Mouse (Mus musculus) midbrain, embryonic 12.5 days (tissue): ENCODE measurements at regions not wholly inside any gene's neighbourhood (a gene's known extent, or its start where the extent isn't known, plus 50 kb on each side); places are given as distances from the start of the nearest gene placed in this dataset.
A peak's percentile ranks its signal among the peaks of the same experiment; 100 is the strongest.

Experiments
- ATAC-seq: fragments of 200-750 bp; cut with Nextera tagmentation; 2 replicates; pipeline ENCODE4 v1.8.0; 2017; ENCODE audit warnings: low read depth, moderate TSS enrichment, moderate library complexity; ENCODE audit not compliant: low FRiP score
- H3K27ac ChIP-seq: fragments of 300-500 bp; sonication (generic); replicated peaks from 2 replicates; pipeline ENCODE4 v1.5.1; 2016; ENCODE audit warnings: mild to moderate bottlenecking
- H3K27me3 ChIP-seq: fragments of 300-500 bp; sonication (generic); 2 replicates; pipeline ENCODE4 v1.6.1; 2016; ENCODE audit warnings: mild to moderate bottlenecking
- H3K36me3 ChIP-seq: fragments of 300-500 bp; sonication (generic); 2 replicates; pipeline ENCODE4 v1.6.1; 2016
- H3K4me1 ChIP-seq: fragments of 300-500 bp; sonication (generic); 2 replicates; pipeline ENCODE4 v1.6.1; 2016
- H3K4me2 ChIP-seq: fragments of 300-500 bp; sonication (generic); replicated peaks from 2 replicates; pipeline ENCODE4 v1.6.1; 2016; ENCODE audit warnings: mild to moderate bottlenecking, moderate library complexity
- H3K4me3 ChIP-seq: fragments of 300-500 bp; sonication (generic); 2 replicates; pipeline ENCODE4 v1.5.1; 2016; ENCODE audit warnings: mild to moderate bottlenecking
- H3K9ac ChIP-seq: fragments of 300-500 bp; sonication (generic); replicated peaks from 2 replicates; pipeline ENCODE4 v1.6.1; 2016; ENCODE audit warnings: mild to moderate bottlenecking, moderate library complexity
- H3K9me3 ChIP-seq: fragments of 300-500 bp; sonication (generic); 2 replicates; pipeline ENCODE4 v1.6.1; 2016; ENCODE audit warnings: mild to moderate bottlenecking
- WGBS: fragments of 180-500 bp; shearing (Covaris S2); methylation state at CpG from one replicate; pipeline ENCODE4 v1.1.7; 2016; 5-methylcytosine and 5-hydroxymethylcytosine counted together

- Histone ChIP-seq H3K27me3 (no peaks in the 10 kb centered on the region), H3K4me1 (no peaks in the 10 kb centered on the region), H3K4me2 (no peak overlapping the region), H3K36me3 (no peaks in the 10 kb centered on the region), H3K27ac (no peak overlapping the region), H3K9ac (no peak overlapping the region), H3K4me3 (no peak overlapping the region), H3K9me3 (no peaks in the 10 kb centered on the region)
- 89% methylated on average over 3 of the region's 3 CpGs for WGBS
- no peak for ATAC-seq
These were observed 51.2 kb upstream of the Suclg2 start for GRCm38 (mm10) chr6:95769808-95770207.

- 79% methylated on average over 6 of the region's 6 CpGs for WGBS
- Histone ChIP-seq H3K27ac (no peak overlapping the region), H3K4me2 (no peak overlapping the region), H3K9me3 (no peaks in the 10 kb centered on the region), H3K9ac (no peak overlapping the region), H3K4me3 (no peak overlapping the region), H3K4me1 (no peaks in the 10 kb centered on the region), H3K27me3 (no peaks in the 10 kb centered on the region), H3K36me3 (no peaks in the 10 kb centered on the region)
- ATAC-seq, result no peak
These were observed 83.1 kb upstream of the Suclg2 start for GRCm38 (mm10) chr6:95801651-95802050.

- Histone ChIP-seq H3K4me1 (no peaks in the 10 kb centered on the region), H3K27ac (no peak overlapping the region), H3K9me3 (no peaks in the 10 kb centered on the region), H3K27me3 (no peaks in the 10 kb centered on the region), H3K36me3 (no peaks in the 10 kb centered on the region), H3K4me3 (no peak overlapping the region), H3K9ac (no peak overlapping the region), H3K4me2 (no peak overlapping the region)
- no peak for ATAC-seq
- 85% methylated on average over 3 of the region's 3 CpGs for WGBS
These were observed 122.9 kb upstream of the Suclg2 start for GRCm38 (mm10) chr6:95841502-95841901.

- no peak overlapping the region for H3K9ac ChIP-seq
- no peaks in the 10 kb centered on the region for H3K4me1 ChIP-seq
- H3K27ac ChIP-seq, result no peak overlapping the region
- WGBS, result 75% methylated on average over 1 of the region's 1 CpGs
- no peak overlapping the region for H3K4me3 ChIP-seq
- H3K9me3 ChIP-seq, result no peaks in the 10 kb centered on the region
- no peak overlapping the region for H3K4me2 ChIP-seq
- no peak for ATAC-seq
- H3K27me3 ChIP-seq, result no peaks in the 10 kb centered on the region
- H3K36me3 ChIP-seq, result no peaks in the 10 kb centered on the region
These were observed 127.9 kb upstream of the Suclg2 start for GRCm38 (mm10) chr6:95846536-95846935.

GRCm38 (mm10) chr6:95875463-95875862 lies 156.9 kb upstream of the Suclg2 start:
- Histone ChIP-seq H3K9me3 (no peaks in the 10 kb centered on the region), H3K4me1 (no peaks in the 10 kb centered on the region), H3K9ac (no peak overlapping the region), H3K36me3 (no peaks in the 10 kb centered on the region), H3K27me3 (no peaks in the 10 kb centered on the region), H3K4me3 (no peak overlapping the region), H3K4me2 (no peak overlapping the region), H3K27ac (no peak overlapping the region)
- 74% methylated on average over 6 of the region's 6 CpGs for WGBS
- no peak for ATAC-seq

- ATAC-seq, result peak; percentile 71; the same call in 1 of the 2 replicates
- 25% methylated on average over 2 of the region's 2 CpGs for WGBS
- no peaks in the 10 kb centered on the region for H3K9me3 ChIP-seq
These were observed 157.7 kb upstream of the Suclg2 start for GRCm38 (mm10) chr6:95876320-95876719.

GRCm38 (mm10) chr6:95886645-95887044 lies 168.0 kb upstream of the Suclg2 start:
- Histone ChIP-seq H3K36me3 (no peaks in the 10 kb centered on the region), H3K27ac (no peak overlapping the region), H3K4me3 (no peak overlapping the region), H3K9me3 (no peaks in the 10 kb centered on the region), H3K9ac (no peak overlapping the region), H3K4me1 (no peaks in the 10 kb centered on the region), H3K4me2 (no peak overlapping the region), H3K27me3 (no peaks in the 10 kb centered on the region)
- ATAC-seq, result no peak
- 91% methylated on average over 4 of the region's 4 CpGs for WGBS

More at GRCm38 (mm10) chr6:95876320-95876719, 157.7 kb upstream of the Suclg2 start:
- no peak overlapping the region for H3K9ac ChIP-seq
- H3K4me1 ChIP-seq, result no peaks in the 10 kb centered on the region
- H3K36me3 ChIP-seq, result no peaks in the 10 kb centered on the region
- no peak overlapping the region for H3K4me3 ChIP-seq
- H3K27ac ChIP-seq, result no peak overlapping the region
- no peak overlapping the region for H3K4me2 ChIP-seq
- no peaks in the 10 kb centered on the region for H3K27me3 ChIP-seq

- no peak overlapping the region for H3K27ac ChIP-seq
- 92% methylated on average over 2 of the region's 2 CpGs for whole genome bisulfite sequencing
- H3K4me2 ChIP-seq, result no peak overlapping the region
- no peaks in the 10 kb centered on the region for H3K4me1 ChIP-seq
- H3K27me3 ChIP-seq, result no peaks in the 10 kb centered on the region
- 0 out of 2 replicates have a peak, but pooled peaks cover 5% of the 10 kb centered on the region for H3K9me3 ChIP-seq
- H3K4me3 ChIP-seq, result no peak overlapping the region
- ATAC-seq, result no peak
- no peaks in the 10 kb centered on the region for H3K36me3 ChIP-seq
- no peak overlapping the region for H3K9ac ChIP-seq
These were observed 184.0 kb upstream of the Suclg2 start for GRCm38 (mm10) chr6:95902551-95902950.

- H3K4me3 ChIP-seq, result no peak overlapping the region
- no peak overlapping the region for H3K27ac ChIP-seq
- no peak overlapping the region for H3K4me2 ChIP-seq
- 47% methylated on average over 10 of the region's 10 CpGs for WGBS
- no peaks in the 10 kb centered on the region for H3K36me3 ChIP-seq
- H3K4me1 ChIP-seq, result no peaks in the 10 kb centered on the region
- no peak overlapping the region for H3K9ac ChIP-seq
- no peak for ATAC-seq
- 0 out of 2 replicates have a peak, but pooled peaks cover 5% of the 10 kb centered on the region for H3K9me3 ChIP-seq
- H3K27me3 ChIP-seq, result no peaks in the 10 kb centered on the region
These were observed 185.6 kb upstream of the Suclg2 start for GRCm38 (mm10) chr6:95904085-95904633.

- Histone ChIP-seq H3K4me2 (no peak overlapping the region), H3K36me3 (no peaks in the 10 kb centered on the region), H3K4me3 (no peak overlapping the region), H3K27ac (no peak overlapping the region), H3K27me3 (no peaks in the 10 kb centered on the region), H3K9me3 (0 out of 2 replicates have a peak, but pooled peaks cover 5% of the 10 kb centered on the region), H3K9ac (no peak overlapping the region), H3K4me1 (no peaks in the 10 kb centered on the region)
- WGBS, result 92% methylated on average over 8 of the region's 8 CpGs
- no peak for ATAC-seq
These were observed 186.5 kb upstream of the Suclg2 start for GRCm38 (mm10) chr6:95905057-95905456.

- Histone ChIP-seq H3K27ac (no peak overlapping the region), H3K27me3 (no peaks in the 10 kb centered on the region)
- ATAC-seq, result no peak
These were observed 191.2 kb upstream of the Fam19a1 start for GRCm38 (mm10) chr6:95921737-95922136.

GRCm38 (mm10) chr6:95934561-95934960 lies 178.4 kb upstream of the Fam19a1 start:
- H3K36me3 ChIP-seq, result no peaks in the 10 kb centered on the region
- H3K4me3 ChIP-seq, result no peak overlapping the region
- no peaks in the 10 kb centered on the region for H3K9me3 ChIP-seq
- no peak for ATAC-seq
- H3K4me2 ChIP-seq, result no peak overlapping the region
- H3K27me3 ChIP-seq, result no peaks in the 10 kb centered on the region
- H3K9ac ChIP-seq, result no peak overlapping the region
- 84% methylated on average over 1 of the region's 1 CpGs for WGBS
- no peak overlapping the region for H3K27ac ChIP-seq
- no peaks in the 10 kb centered on the region for H3K4me1 ChIP-seq

More at GRCm38 (mm10) chr6:95921737-95922136, 191.2 kb upstream of the Fam19a1 start:
- WGBS, result 76% methylated on average over 3 of the region's 3 CpGs
- H3K36me3 ChIP-seq, result no peaks in the 10 kb centered on the region
- no peak overlapping the region for H3K4me2 ChIP-seq
- H3K9me3 ChIP-seq, result no peaks in the 10 kb centered on the region
- no peak overlapping the region for H3K4me3 ChIP-seq
- no peak overlapping the region for H3K9ac ChIP-seq
- no peaks in the 10 kb centered on the region; the same call in 1 of the 2 replicates for H3K4me1 ChIP-seq

GRCm38 (mm10) chr6:95936504-95936903 lies 176.4 kb upstream of the Fam19a1 start:
- Histone ChIP-seq H3K4me3 (no peak overlapping the region), H3K4me1 (no peaks in the 10 kb centered on the region), H3K36me3 (no peaks in the 10 kb centered on the region), H3K27ac (no peak overlapping the region), H3K4me2 (no peak overlapping the region), H3K27me3 (no peaks in the 10 kb centered on the region), H3K9me3 (no peaks in the 10 kb centered on the region), H3K9ac (no peak overlapping the region)
- ATAC-seq, result no peak
- 63% methylated on average over 2 of the region's 2 CpGs for WGBS
